Mouse (Mus musculus) gastrocnemius, postnatal 4 days (tissue): Measurements from ENCODE around the gene Mllt3. TPM values are rescaled to one million over a fixed set of nuclear protein-coding genes. Genes with fewer than 3 reads are reported as not detected.

Experiments used
- DNase-seq, 2 experiments: peaks; one replicate each; pipeline ENCODE4 v3.0.0; 2021 to 2022; ENCODE audit warnings: low spot score in 2 of 2, mixed read lengths in 2 of 2
- total RNA-seq, 2 experiments: library from RNA; stranded (reverse); gene quantifications; 2 replicates each; pipeline ENCODE4 v1.2.3; 2021

Gene Mllt3
- total RNA-seq, 2 experiments from 2014 or later, result 103 to 104 TPM

DNA sequence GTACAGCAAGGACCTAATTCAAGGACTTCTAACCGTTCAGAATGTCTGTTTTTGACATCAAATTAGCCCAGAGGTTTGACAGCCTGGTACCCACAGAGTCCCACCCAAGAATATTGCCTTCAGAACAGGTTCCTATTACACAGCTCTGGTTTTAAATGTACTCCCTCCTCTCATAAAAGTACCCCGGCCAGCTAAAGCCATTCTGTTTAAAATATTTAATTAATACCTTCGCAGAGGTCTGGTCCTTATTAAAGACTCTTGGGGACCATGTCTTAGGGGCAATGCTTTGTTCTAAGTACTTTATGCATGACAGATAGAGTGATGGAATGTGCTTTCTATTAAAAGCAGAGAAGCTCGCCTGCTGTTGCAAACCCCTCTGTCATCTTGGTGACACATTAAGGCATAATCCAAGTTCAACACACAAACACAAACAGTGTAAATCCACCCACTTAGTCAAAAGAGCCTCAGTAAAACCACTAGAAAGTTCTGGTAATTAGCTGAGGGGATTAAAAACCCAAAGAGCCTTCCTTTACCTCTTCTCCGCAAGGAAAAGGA is 302.0 kb downstream of the Mllt3 start:
- DNase-seq, result no peak

DNA sequence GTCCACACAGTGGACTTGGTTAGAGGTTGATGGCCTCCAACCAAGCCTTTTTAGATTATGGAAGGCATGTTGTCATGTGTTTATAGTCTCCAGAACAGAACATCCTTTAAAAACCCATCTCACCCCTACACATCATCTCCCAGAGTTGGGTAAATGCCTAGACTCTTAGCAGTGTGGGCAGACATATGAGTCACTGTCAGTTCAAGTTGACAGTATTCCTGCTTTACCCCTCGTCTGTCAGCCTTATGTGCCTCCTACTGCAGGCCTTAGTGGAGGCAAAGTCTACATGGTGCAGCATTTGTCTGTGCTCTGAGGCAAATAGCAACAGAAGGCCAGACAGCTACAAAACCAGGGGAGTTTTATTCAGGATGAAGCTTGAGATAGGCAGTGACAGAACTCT is 304.6 kb downstream of the Mllt3 start:
- DNase-seq, result no peak

DNA sequence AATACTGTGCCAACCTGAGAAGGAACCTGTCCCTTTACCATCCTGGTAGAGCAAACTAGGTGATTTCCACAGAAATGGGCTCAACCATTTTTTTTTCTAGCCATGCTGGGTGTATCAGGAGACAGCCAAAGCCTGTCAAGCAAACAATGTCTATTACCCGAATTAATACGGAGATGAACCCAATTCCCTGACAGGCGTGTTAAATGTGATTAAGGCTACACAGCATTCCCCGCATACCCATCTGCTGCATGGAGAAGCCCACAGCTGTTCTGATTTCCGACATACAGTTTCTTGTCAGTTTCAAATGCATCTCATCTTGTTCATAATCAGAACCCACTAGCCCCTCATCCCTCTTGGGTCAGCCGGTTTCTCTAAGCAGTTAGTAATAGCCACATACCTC is 309.7 kb downstream of the Mllt3 start:
- no peak for DNase-seq

Other genes starting within 250 kb of the Mllt3 start
- gene Focad, start 61.3 kb upstream of the Mllt3 start, total RNA-seq, result 10 to 100 TPM; 17.5 to 17.7 TPM